Mouse (Mus musculus): ENCODE measurements around the gene Pcnx4.

Gene Pcnx4

GRCm38 (mm10) chr12:72536021-72536597 is at the start of gene Pcnx4:
Gene Pcnx4, plus strand, starts transcription at chr12:72536383.
- peak; percentile 96 for DNase-seq (ENCODE audit: low read depth, low spot score)

DNA sequence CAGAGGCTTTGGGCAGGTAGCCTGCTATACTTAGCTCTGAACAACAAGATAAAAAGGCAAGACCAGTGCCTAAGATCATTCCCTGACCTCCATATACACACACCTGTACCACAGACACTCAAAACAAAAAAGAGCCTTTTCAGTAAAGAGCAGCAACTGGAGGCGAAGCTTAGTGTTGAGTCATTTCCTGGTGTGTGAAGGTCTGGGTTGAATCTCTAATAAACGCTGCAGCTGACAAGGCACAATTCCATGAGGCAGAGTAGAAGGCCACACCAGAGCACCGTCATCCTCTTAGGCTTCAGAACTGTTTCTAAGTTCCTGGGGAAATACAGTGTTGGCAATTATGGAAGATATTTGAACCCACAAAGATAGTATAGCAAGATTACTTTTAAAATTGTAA is 48.7 kb upstream of the Pcnx4 start:
- DNase-seq (ENCODE audit: low read depth, low spot score), result no peak

DNA sequence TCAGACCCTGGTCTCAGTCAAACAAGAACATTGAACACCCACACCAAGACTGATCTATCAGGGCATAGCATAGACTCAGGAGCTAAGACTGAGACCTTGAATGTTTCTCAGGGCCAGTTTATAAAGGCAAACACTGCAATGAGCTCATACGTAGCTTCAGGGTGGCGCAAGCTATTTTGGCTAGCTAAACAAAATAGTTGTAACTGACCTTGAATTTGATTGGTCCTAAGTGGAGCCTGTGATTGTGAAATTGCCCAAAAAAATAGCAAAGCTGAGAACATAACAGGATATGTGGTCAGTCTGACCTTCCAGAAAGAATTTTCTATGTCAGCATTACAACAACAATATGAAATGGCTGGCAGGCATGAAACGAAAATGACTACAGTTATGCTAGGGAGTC is 46.2 kb upstream of the Pcnx4 start:
- no peak for DNase-seq (ENCODE audit: low read depth, low spot score)

DNA sequence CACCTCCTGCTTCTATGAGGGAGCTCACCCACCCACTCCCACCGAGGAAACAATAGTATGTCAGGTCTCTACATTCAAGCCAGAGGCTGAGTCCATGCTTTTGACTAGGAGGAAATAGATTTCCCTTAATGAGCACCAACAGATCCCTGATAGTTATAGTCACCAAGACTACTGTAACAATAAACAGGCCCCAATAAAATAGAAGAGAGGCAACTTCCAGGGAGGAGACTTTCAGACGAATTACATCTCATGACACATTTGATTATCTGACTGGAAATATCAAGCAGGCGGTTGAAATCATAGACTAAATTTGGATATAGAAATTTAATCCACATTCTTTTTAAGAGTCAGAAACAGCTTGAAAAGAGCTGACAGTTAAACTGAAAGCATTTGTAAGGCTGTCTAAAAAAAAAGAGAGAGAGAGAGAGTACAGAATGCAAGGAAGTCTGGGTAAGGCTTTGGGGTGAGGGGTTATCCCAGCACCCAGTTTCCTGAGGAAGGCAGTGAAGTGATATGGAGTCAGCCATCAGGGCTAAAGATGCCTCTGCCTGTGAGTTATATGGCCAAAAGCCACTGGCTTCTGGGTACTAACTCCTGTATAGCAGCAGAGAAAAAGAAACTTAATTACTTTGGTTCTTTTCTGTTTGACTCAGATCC is 45.0 kb upstream of the Pcnx4 start:
- no peak for DNase-seq (ENCODE audit: low read depth, low spot score)

- DNase-seq (ENCODE audit: low read depth, low spot score), result no peak
These were observed 39.1 kb upstream of the Pcnx4 start for GRCm38 (mm10) chr12:72496866-72497600.

GRCm38 (mm10) chr12:72509606-72510005 is 26.6 kb upstream of the Pcnx4 start:
- DNase-seq (ENCODE audit: low read depth, low spot score), result no peak

- no peak for DNase-seq (ENCODE audit: low read depth, low spot score)
These were observed 20.7 kb upstream of the Pcnx4 start for GRCm38 (mm10) chr12:72515446-72515845.

DNA sequence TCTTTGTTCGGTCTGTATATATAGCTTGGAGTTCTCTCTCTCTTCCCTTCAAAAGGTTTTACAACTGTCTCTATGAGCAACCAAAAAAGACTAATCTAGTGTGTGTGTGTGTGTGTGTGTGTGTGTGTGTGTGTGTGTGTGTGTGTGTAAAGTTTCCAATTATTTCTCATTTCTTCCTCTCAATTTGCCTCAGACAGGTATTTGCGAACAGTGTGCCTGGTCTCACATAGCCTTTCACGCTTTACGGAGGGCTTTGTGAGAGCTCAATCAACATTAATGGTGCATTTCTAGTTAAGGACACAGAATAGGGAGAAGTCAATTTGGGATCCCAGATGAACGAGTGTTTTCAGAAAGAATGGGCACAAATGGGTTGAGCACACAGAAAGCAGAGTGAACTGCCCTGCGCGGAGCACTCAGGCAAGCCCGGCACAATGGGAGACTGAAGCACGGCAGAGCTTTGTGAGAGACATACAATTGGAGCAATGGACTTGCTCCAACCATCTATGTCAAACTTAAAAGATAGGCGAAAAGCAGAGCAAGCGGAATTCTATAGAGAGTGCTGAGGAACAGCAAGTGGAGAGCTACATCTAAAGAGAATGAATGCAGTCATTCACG is 18.0 kb upstream of the Pcnx4 start:
- DNase-seq (ENCODE audit: low read depth, low spot score), result no peak

DNA sequence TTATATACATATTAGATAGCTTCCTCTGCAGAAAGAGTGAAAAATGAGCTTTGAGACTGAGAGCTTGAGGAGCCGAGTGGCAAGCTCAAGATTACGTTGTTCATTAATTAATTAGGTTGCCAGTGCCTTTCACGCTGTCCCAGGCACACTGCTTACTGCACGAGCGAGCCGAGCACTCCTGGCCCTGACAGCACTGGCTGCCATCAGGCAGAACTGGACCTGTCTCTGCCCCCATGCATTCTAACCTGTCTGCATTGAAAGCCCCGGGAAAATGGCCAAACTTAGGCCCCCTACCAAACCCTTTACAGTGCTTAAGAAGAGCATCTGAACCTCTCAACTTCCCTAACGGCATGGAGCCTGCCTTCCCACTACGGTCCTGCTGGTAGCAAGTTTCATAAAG is 16.8 kb upstream of the Pcnx4 start:
- no peak for DNase-seq (ENCODE audit: low read depth, low spot score)

GRCm38 (mm10) chr12:72519855-72520254 is 16.3 kb upstream of the Pcnx4 start:
- no peak for DNase-seq (ENCODE audit: low read depth, low spot score)

DNA sequence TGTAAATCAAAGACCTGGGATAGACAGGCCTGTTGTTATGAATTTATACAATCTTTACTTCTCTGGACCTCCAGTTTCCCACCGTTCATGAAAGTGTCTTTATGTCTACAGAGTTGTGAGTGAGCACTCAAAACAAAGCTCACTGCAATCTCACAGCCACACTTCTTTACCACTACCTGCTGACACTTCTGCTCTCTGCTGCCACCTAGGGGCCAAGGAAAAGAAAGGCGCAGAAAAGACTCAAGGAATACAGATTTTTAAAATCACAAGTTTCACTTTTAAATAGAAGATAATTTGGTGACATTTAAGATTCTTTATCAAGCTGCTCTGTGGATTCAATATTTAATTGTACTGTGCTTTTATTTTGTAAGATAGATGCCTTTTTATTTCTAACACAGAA is 15.5 kb upstream of the Pcnx4 start:
- peak; percentile 60 for DNase-seq (ENCODE audit: low read depth, low spot score)

DNA sequence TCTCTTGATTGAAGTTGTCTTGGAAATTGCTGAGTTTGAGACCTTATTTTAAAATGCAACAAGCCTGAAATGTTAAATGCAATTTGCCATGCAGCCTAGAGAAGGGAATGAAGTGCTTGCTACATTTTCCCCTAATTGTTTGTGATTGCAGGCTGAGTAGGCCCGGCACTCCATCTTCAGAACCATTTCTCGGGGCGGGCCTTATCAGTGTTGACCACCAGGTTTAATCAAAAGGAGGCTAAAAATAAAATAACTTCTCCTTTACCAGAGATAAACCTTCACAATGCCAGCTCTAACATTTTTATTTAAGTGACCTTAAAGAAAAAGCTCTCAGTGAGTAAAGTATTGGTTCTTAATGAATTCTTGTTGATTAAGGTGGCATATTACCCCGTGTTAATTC is 10.6 kb upstream of the Pcnx4 start:
- no peak for DNase-seq (ENCODE audit: low read depth, low spot score)

DNA sequence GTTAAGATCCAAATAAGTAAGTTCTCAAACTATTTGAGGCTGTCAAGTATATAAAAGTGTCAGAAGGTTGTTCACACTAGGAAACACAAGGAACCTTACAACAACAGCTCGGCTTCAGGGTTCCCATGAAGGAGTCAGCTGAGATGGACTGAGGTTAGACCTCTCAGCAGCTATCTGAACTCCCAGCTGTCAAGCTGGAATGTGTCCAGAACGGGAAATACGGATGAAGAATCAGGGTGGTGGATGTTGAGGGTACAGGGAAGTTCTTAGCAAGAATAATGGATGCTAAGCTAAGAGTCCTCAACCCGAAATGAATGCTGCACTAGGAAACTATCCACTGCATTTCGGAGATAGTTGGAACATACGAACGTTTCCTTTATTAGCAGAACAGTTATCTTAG is 3.9 kb upstream of the Pcnx4 start:
- DNase-seq (ENCODE audit: low read depth, low spot score), result no peak

GRCm38 (mm10) chr12:72533986-72534385 is 2.2 kb upstream of the Pcnx4 start:
- no peak for DNase-seq (ENCODE audit: low read depth, low spot score)

GRCm38 (mm10) chr12:72535599-72535998 is 584 bp upstream of the Pcnx4 start:
- no peak for DNase-seq (ENCODE audit: low read depth, low spot score)

DNA sequence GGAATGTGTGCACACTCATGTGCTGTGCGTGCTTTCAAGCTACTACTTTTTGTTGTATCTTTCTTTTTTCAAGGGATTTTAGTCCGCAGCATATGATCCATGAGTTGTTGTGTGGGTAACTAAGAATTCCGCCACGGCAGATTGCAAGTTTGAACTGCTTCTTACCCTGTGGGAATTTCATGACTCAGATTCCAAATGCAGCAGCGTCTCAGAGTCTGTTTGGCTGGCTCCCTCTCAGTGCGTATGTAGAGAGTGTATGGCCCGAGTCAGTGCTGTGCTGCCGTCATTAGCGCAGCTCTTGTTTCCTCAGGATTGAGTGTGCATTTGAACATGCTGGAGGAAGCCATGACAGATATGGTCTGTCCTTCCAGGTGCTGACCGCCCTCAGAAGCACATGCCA is 2.4 kb downstream of the Pcnx4 start:
- DNase-seq (ENCODE audit: low read depth, low spot score), result no peak

DNA sequence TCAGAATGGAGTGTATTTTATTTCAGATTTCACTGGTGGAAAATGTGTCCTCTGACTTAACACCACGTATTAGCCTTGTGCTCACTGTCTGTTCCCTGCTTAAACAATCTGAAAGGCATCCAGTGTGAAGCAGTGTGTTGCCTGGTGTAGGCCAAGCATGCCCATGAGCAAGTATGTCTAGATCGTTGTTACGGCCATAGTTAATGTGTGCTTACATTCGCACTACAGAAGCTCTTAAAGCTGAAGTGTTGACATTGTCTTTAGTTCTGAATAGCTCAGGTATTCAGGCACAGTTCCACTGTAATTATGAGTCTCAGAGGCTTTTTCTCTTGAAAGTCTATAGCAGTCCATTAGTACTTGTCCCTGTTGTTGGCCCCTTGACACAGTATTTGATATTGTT is 18.2 kb downstream of the Pcnx4 start:
- DNase-seq (ENCODE audit: low read depth, low spot score), result no peak

DNA sequence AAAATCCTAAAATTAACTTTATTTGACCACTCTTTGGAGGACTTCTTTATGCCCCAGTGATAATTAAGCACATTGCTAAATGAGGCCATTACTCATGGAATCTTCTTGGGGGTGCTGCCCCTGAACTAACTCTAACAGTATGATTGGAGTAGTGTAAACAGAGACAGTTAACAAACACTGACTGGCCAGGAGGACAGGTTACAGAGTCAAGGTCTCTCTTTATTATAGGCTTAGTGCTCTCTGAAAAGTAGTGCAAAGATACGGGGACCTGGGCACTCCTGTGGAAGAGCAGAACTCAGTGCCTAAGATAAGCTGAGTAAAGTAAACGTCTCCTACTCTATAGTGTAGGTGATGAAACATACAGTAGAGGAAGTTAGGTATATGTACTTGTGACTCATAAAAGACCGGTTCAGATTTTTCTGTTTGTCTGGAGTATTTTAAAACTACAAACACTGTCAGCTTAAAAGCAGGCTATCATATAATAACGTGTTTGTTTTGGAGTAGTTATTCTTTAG is 28.2 kb downstream of the Pcnx4 start:
- no peak for DNase-seq (ENCODE audit: low read depth, low spot score)

GRCm38 (mm10) chr12:72582021-72582420 is 45.8 kb downstream of the Pcnx4 start:
- DNase-seq (ENCODE audit: low read depth, low spot score), result no peak

GRCm38 (mm10) chr12:72583099-72583498 is 46.9 kb downstream of the Pcnx4 start:
- no peak for DNase-seq (ENCODE audit: low read depth, low spot score)

DNA sequence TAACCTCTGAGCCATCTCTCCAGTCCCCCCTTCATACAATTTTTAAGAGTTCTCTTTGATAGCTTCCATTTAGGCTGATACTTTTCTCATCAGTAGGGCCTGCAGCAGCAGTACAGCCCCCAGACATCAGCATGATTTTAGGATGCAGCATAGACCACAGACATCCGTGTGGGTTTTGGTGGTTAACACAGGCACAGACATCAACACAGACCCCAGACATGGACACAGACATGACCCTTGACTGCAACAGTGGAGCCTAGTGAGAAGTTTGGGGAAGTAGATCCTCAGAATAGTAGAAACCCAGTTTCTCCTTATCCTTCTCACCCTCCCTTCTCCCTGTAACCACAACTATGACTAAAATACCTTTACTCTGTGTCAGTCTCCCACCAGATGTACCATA is 49.2 kb downstream of the Pcnx4 start:
- no peak for DNase-seq (ENCODE audit: low read depth, low spot score)

- DNase-seq (ENCODE audit: low read depth, low spot score), result no peak
These were observed 56.8 kb downstream of the Pcnx4 start for GRCm38 (mm10) chr12:72592991-72593390.

All from embryo, embryonic 11.5 days (tissue).